Mouse (Mus musculus) intestine, embryonic 16.5 days (tissue): ENCODE data around the gene Tigd2. TPM values are rescaled to one million over a fixed set of nuclear protein-coding genes. Genes with fewer than 3 reads are reported as not detected.
"Not testable (repeated sequence)": the region's sequence is repeated elsewhere in the genome, so short reads cannot be mapped to it uniquely, and the experiment has no call there.

Experiments used
- ATAC-seq: fragments of 200-750 bp; cut with Nextera tagmentation; 2 replicates; pipeline ENCODE4 v1.8.0; 2017; ENCODE audit warnings: moderate TSS enrichment, moderate library complexity
- H3K27ac ChIP-seq: fragments of 300-500 bp; sonication (generic); 2 replicates; pipeline ENCODE4 v1.5.1; 2014; ENCODE audit warnings: mild to moderate bottlenecking, low read length
- H3K27me3 ChIP-seq: fragments of 300-500 bp; sonication (generic); replicated peaks from 2 replicates; pipeline ENCODE4 v1.6.1; 2014; ENCODE audit warnings: low read length, control low read depth, mixed read lengths; ENCODE audit not compliant: control insufficient read depth, insufficient read depth
- H3K36me3 ChIP-seq: fragments of 300-500 bp; sonication (generic); 2 replicates; pipeline ENCODE4 v1.6.1; 2014; ENCODE audit warnings: low read length, control low read depth; ENCODE audit not compliant: control insufficient read depth, insufficient read depth
- H3K4me1 ChIP-seq: fragments of 300-500 bp; sonication (generic); 2 replicates; pipeline ENCODE4 v1.6.1; 2014; ENCODE audit warnings: low read length, control low read depth, mixed read lengths; ENCODE audit not compliant: control insufficient read depth, insufficient read depth
- H3K4me2 ChIP-seq: fragments of 300-500 bp; sonication (generic); 2 replicates; pipeline ENCODE4 v1.6.1; 2014; ENCODE audit warnings: low read depth, low read length, control low read depth
- H3K4me3 ChIP-seq: fragments of 300-500 bp; sonication (generic); 2 replicates; pipeline ENCODE4 v1.5.1; 2014; ENCODE audit warnings: mild to moderate bottlenecking, low read length
- H3K9ac ChIP-seq: fragments of 300-500 bp; sonication (generic); 2 replicates; pipeline ENCODE4 v1.6.1; 2014; ENCODE audit warnings: low read depth, low read length
- H3K9me3 ChIP-seq: fragments of 300-500 bp; sonication (generic); 2 replicates; pipeline ENCODE4 v1.6.1; 2016; ENCODE audit warnings: low read length, control low read depth; ENCODE audit not compliant: control insufficient read depth
- WGBS: fragments of 180-500 bp; shearing (Covaris S2); extraction: QIAGEN DNeasy Blood & Tissue Kit; methylation state at CpG from one replicate; pipeline ENCODE4 v1.1.7; 2014; 5-methylcytosine and 5-hydroxymethylcytosine counted together
- polyA plus RNA-seq: library from polyadenylated mRNA; unstranded; fragments of >200 nt; fragmentation: Nextera tagmentation; extraction: Ambion mirVana; gene quantifications from 2 replicates; pipeline ENCODE4 v1.2.1, GENCODE M21; 2015

Tigd2 gene
- polyA plus RNA-seq, 1 experiment from 2014 or later: 12.3 TPM

DNA sequence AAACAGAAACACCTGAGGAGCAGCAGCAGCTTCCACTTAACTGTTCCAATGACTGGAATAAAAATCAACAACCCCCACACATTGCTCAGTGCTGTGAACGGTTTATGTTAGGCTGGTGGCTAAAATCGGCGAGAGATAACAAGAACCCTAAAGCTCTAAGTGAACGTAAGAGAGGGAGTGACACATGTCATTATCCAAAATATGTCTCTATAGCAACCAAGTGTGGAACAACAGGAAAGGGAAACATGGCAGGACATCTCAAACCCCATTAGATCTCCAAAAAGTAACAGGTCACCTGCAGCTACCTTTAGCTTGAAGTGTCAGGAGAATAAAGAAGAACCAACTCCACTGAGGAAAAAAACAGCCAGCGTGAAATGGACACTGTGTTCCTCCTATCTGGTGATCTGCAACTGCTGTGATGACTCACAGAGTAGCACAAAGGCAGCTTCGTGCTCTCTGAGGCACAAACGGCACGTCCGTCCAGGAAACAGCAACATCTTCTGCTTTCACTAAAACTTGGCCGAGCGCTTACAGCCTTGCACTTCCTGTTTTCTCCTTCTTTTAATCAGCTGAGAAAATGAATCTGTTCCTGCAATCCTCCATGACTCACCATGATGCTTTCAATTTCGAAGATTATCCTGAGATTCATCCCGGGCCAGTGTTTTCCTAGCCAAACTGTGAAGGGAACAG is 23.5 kb upstream of the Tigd2 start:
- H3K36me3 ChIP-seq: no peaks in the 10 kb centered on the region
- no peak overlapping the region for H3K27ac ChIP-seq
- ATAC-seq: peak; percentile 56
- no peaks in the 10 kb centered on the region for H3K9me3 ChIP-seq
- H3K4me2 ChIP-seq: no peak overlapping the region
- no peak overlapping the region for H3K9ac ChIP-seq
- no peaks in the 10 kb centered on the region for H3K4me1 ChIP-seq
- WGBS: 50% methylated on average over 13 of the region's 13 CpGs
- H3K4me3 ChIP-seq: no peak overlapping the region
- no peaks in the 10 kb centered on the region for H3K27me3 ChIP-seq

DNA sequence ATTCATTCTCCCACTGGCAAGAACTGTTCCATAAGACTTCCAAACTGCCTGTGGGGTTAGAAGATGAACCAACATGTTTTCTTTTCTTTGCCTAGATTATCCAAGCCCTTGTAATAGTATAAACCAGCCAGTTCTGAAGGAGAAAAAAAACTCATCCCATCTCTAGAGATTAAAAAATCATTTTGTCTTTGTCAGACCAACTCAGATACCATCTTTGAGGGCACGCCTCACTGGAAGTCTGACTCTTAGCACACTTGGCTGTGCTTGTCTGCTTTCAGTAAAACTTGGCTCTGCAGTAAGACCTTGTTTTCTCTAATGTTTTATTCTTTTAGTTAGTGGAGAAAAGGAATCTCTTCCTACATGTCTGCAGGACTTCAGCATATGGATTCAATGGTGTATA is 18.7 kb upstream of the Tigd2 start:
- no peaks in the 10 kb centered on the region for H3K9me3 ChIP-seq
- ATAC-seq: no peak
- H3K27ac ChIP-seq: no peak overlapping the region
- no peaks in the 10 kb centered on the region for H3K4me1 ChIP-seq
- no peak overlapping the region for H3K9ac ChIP-seq
- WGBS: 82% methylated on average over 1 of the region's 1 CpGs
- no peaks in the 10 kb centered on the region for H3K36me3 ChIP-seq
- H3K4me2 ChIP-seq: no peak overlapping the region
- no peaks in the 10 kb centered on the region for H3K27me3 ChIP-seq
- H3K4me3 ChIP-seq: no peak overlapping the region

DNA sequence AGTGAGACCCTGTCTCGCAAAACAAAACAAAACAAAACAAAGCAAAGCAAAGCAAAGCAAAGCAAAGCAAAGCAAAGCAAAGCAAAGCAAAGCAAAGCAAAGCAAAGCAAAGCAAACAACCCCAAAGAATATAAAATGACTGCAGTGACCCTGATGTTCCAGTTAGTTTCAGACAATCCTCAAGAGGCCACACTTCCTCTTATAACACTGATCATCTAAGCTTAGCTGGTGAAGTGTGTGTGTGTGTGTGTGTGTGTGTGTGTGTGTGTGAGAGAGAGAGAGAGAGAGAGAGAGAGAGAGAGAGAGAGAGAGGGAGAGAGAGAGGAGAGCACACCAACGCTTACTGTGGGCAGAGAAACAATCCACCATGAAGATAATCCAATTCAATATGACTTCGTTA is 14.2 kb upstream of the Tigd2 start:
- H3K27ac ChIP-seq, H3K9me3 ChIP-seq, H3K4me2 ChIP-seq, H3K27me3 ChIP-seq, ATAC-seq, H3K36me3 ChIP-seq, H3K4me3 ChIP-seq, H3K4me1 ChIP-seq, H3K9ac ChIP-seq: not testable (repeated sequence)
- WGBS: 86% methylated on average over 3 of the region's 3 CpGs

DNA sequence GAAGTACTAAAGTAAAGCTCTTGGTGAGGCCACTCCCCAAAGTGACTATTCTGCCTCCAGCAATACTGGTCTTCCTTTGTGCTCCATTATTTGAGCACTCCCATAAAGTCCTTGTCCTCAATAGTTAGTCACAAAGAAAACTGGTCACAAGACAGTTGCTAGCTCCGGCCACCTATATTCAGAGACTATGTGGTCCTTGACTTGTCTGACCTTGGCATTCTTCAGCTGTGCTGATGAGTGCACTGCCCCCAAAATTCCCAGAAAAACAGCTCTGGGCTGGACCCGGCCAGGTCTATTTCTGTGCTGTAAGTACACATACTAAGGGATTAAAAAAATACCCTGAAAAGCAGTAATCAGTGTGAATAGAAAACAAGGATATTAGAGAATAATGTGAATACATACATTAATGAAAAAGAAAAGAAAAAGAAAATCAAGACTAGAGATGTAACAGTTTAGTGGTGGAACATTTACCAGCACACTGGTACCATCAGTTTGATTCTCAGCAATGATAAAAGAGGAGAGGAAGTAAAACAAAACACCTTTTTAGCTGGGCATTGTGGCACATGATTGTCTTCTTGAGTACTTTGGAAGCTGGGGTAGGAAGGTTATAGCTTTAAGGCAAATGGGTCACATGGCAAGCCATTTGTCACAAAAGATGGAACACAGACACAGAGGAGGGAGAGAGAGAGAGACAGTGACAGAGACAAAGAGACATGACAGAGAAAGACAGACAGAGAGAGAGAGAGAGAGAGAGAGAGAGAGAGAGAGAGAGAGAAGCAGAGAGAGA is 12.6 kb upstream of the Tigd2 start:
- 54% methylated on average over 2 of the region's 2 CpGs for WGBS
- Histone ChIP-seq H3K36me3 (no peaks in the 10 kb centered on the region), H3K9me3 (no peaks in the 10 kb centered on the region), H3K9ac (no peak overlapping the region), H3K27ac (no peak overlapping the region), H3K4me1 (no peaks in the 10 kb centered on the region), H3K4me2 (no peak overlapping the region), H3K4me3 (no peak overlapping the region), H3K27me3 (no peaks in the 10 kb centered on the region)
- ATAC-seq: no peak

- no peaks in the 10 kb centered on the region for H3K9me3 ChIP-seq
- H3K36me3 ChIP-seq: no peaks in the 10 kb centered on the region
- no peak overlapping the region for H3K27ac ChIP-seq
- no peak overlapping the region for H3K9ac ChIP-seq
- no peaks in the 10 kb centered on the region for H3K4me1 ChIP-seq
- no peak overlapping the region for H3K4me3 ChIP-seq
- H3K4me2 ChIP-seq: no peak overlapping the region
- no peaks in the 10 kb centered on the region for H3K27me3 ChIP-seq
- no peak for ATAC-seq
Measured at GRCm38 (mm10) chr6:59196746-59197145, 11.9 kb upstream of the Tigd2 start.

DNA sequence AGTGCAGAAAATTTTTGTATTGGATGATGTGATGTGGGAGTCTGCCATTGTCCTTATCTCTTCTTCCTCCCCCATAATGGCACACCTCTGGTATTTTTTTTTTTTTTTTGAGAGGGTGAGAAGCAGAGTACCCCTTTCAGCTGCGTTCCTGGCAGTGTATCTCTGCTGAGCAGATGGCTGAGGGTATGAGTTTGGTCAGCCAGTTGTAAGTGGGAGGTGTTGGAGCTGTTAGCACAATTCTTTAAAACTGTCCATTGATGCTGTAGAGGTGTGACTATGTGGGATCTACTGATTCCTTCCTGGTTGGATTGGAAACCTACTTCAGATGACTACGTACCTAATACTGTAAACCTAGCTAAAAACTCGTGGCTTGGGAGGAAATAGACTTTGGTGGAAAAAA is 10.3 kb upstream of the Tigd2 start:
- 80% methylated on average over 3 of the region's 3 CpGs for WGBS
- H3K27ac ChIP-seq: no peak overlapping the region
- H3K36me3 ChIP-seq: no peaks in the 10 kb centered on the region
- no peaks in the 10 kb centered on the region for H3K27me3 ChIP-seq
- no peak overlapping the region for H3K4me3 ChIP-seq
- no peak for ATAC-seq
- H3K9ac ChIP-seq: no peak overlapping the region
- H3K4me2 ChIP-seq: no peak overlapping the region
- no peaks in the 10 kb centered on the region for H3K9me3 ChIP-seq
- no peaks in the 10 kb centered on the region for H3K4me1 ChIP-seq

- no peak for ATAC-seq
- no peak overlapping the region for H3K27ac ChIP-seq
- H3K4me2 ChIP-seq: no peak overlapping the region
- H3K9ac ChIP-seq: no peak overlapping the region
- H3K27me3 ChIP-seq: no peaks in the 10 kb centered on the region
- no peaks in the 10 kb centered on the region for H3K4me1 ChIP-seq
- WGBS: 85% methylated on average over 2 of the region's 2 CpGs
- no peak overlapping the region for H3K4me3 ChIP-seq
- no peaks in the 10 kb centered on the region for H3K36me3 ChIP-seq
- H3K9me3 ChIP-seq: no peaks in the 10 kb centered on the region
Measured at GRCm38 (mm10) chr6:59199021-59199420, 9.6 kb upstream of the Tigd2 start.

- ATAC-seq: no peak
- 90% methylated on average over 1 of the region's 1 CpGs for WGBS
- H3K27ac ChIP-seq: no peak overlapping the region
- H3K4me3 ChIP-seq: no peak overlapping the region
- no peak overlapping the region for H3K9ac ChIP-seq
- no peak overlapping the region for H3K4me2 ChIP-seq
- no peaks in the 10 kb centered on the region for H3K36me3 ChIP-seq
- H3K4me1 ChIP-seq: no peaks in the 10 kb centered on the region
- H3K9me3 ChIP-seq: no peaks in the 10 kb centered on the region
- no peaks in the 10 kb centered on the region for H3K27me3 ChIP-seq
Measured at GRCm38 (mm10) chr6:59207561-59207960, 1.1 kb upstream of the Tigd2 start.

DNA sequence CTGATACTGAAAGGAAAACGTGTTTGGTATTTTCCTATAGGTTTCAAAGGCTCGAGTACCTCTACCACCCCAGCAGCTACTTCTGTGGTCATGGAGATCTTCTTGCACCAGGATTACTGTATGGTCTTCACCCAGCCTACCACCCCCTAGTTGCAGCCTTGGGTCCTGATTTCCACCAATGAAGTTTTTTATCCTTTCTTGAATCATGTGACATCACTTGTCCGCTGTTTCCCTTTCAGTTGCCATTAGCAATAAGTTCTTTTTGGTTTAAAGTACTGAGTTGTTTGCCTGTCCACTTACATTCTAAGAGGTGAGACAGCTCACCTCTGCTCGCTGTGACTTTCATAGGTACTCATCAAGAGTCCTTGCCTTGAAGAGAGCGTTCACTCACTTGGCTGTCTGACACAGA is 633 bp downstream of the Tigd2 start:
- Histone ChIP-seq H3K9me3 (no peaks in the 10 kb centered on the region), H3K4me3 (peak overlapping the region; percentile 91), H3K9ac (peak overlapping the region; percentile 96), H3K4me2 (peak overlapping the region; percentile 75), H3K27me3 (no peaks in the 10 kb centered on the region), H3K27ac (peak overlapping the region; percentile 87), H3K4me1 (no peaks in the 10 kb centered on the region), H3K36me3 (no peaks in the 10 kb centered on the region)
- ATAC-seq: peak; percentile 72
- 21% methylated on average over 5 of the region's 5 CpGs for WGBS
